Mouse (Mus musculus) heart, postnatal 25 days (tissue): ENCODE data around the gene Nipsnap3b. TPM values are rescaled to one million over a fixed set of nuclear protein-coding genes. Genes with fewer than 3 reads are reported as not detected.

Experiments used
- DNase-seq: peaks from one replicate; pipeline ENCODE4 v3.0.0; 2022; ENCODE audit warnings: low spot score
- intact Hi-C: fragments of 180-260 bp; cut with DNase I; formaldehyde crosslinking; loops from one replicate; pipeline ENCODE4 v1.15.1; 2025
- total RNA-seq, 2 experiments: library from RNA; stranded (reverse); gene quantifications; 2 replicates each; pipeline ENCODE4 v1.2.3; 2021

Nipsnap3b gene
- total RNA-seq, 2 experiments from 2014 or later: 4.0 to 4.1 TPM

DNA sequence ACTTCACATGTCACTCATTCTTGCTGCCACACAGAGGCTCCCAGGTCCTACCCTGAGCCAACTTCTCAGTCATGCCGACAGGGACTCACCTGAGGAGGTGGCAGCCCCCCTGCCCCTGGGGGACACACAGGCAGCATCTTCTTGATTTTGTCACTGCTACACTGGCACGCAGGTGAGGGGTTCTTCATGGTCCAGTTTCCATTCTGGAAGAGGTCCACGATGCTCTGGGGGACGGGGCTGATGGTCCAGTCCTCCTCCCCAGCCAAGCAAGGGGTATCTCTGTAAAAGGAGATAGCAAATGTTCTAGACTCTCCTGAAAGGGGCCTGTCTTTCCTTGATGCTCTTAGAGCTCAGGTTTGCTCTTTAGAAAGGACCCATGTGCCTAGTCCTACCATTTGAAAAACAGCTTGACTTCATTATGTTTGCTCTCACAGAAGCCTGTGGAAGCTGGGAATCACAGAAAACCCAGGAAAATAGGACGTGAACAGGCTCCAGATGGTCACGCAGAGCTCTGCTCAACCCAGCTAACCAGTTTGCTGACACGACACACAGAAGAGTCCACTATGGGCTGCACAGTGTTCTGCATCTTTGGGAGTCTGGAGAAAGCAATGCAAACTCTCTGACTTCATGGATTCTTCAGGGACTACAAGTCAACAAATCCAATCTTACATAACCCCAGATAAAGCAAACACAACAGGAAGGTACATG lies 50.8 kb downstream of the Nipsnap3b start:
- DNase-seq: no peak
- intact Hi-C loops: no loop called here

Other genes starting within 250 kb of the Nipsnap3b start
- not detected for gene Olfr275, start 197.3 kb upstream of the Nipsnap3b start, total RNA-seq
- gene Olfr273, start 152.6 kb upstream of the Nipsnap3b start, total RNA-seq: not detected
- not detected for gene Olfr272, start 92.7 kb upstream of the Nipsnap3b start, total RNA-seq
- not detected for gene Olfr270, start 47.3 kb upstream of the Nipsnap3b start, total RNA-seq
- not detected for gene Nipsnap3a, start 22.6 kb upstream of the Nipsnap3b start, total RNA-seq
- gene Abca1, start 148.0 kb downstream of the Nipsnap3b start, total RNA-seq: 10 to 100 TPM; 13.6 to 19.7 TPM